Mouse (Mus musculus) C2C12 (cell line): ENCODE measurements around the gene Sema4a. TPM values are rescaled to one million over a fixed set of nuclear protein-coding genes. Genes with fewer than 3 reads are reported as not detected.
A peak's percentile ranks its signal among the peaks of the same experiment; 100 is the strongest.

Source experiments
- H3K27me3 ChIP-seq: one replicate; pipeline ENCODE4 v1.6.1; 2011; ENCODE audit not compliant: control insufficient read depth, insufficient read depth, insufficient read length
- H3K36me3 ChIP-seq: one replicate; pipeline ENCODE4 v1.6.1; 2011; ENCODE audit not compliant: control insufficient read depth, insufficient read depth
- H3K4me3 ChIP-seq: one replicate; pipeline ENCODE4 v1.5.1; 2011; ENCODE audit warnings: mild to moderate bottlenecking, control low read depth; ENCODE audit not compliant: poor library complexity, insufficient read depth, severe bottlenecking
- H3K79me2 ChIP-seq: one replicate; pipeline ENCODE4 v1.6.1; 2011; ENCODE audit not compliant: control insufficient read depth, insufficient read depth
- H3K79me3 ChIP-seq: one replicate; pipeline ENCODE4 v1.6.1; 2011; ENCODE audit warnings: low read depth, control low read depth
- H3ac ChIP-seq: one replicate; pipeline ENCODE3; 2011; ENCODE audit warnings: low read depth; ENCODE audit not compliant: control insufficient read depth, insufficient read length
- CEBPB ChIP-seq: IDR thresholded peaks from one replicate; pipeline ENCODE4 v1.6.1; 2011; ENCODE audit warnings: low read depth, mild to moderate bottlenecking, control low read depth, moderate library complexity
- CTCF ChIP-seq: IDR thresholded peaks from one replicate; pipeline ENCODE4 v1.5.1; 2011; ENCODE audit not compliant: control insufficient read depth, insufficient read depth, insufficient read length
- FOSL1 ChIP-seq: IDR thresholded peaks from one replicate; pipeline ENCODE4 v1.8.0; 2011; ENCODE audit warnings: mild to moderate bottlenecking, low read length; ENCODE audit not compliant: poor library complexity, insufficient read depth, severe bottlenecking
- MAX ChIP-seq: IDR thresholded peaks from one replicate; pipeline ENCODE4 v1.6.1; 2011; ENCODE audit warnings: mild to moderate bottlenecking, control low read depth
- MYOD1 ChIP-seq: IDR thresholded peaks from one replicate; pipeline ENCODE4 v1.6.1; 2011; ENCODE audit warnings: low read depth; ENCODE audit not compliant: control insufficient read depth, insufficient read length
- MYOG ChIP-seq: IDR thresholded peaks from one replicate; pipeline ENCODE4 v1.6.1; 2011; ENCODE audit not compliant: control insufficient read depth, insufficient read length; ENCODE audit errors: extremely low read depth
- USF1 ChIP-seq: IDR thresholded peaks from one replicate; pipeline ENCODE4 v1.6.1; 2011; ENCODE audit warnings: low read depth, mild to moderate bottlenecking, control low read depth, moderate library complexity
- polyA plus RNA-seq: library from polyadenylated mRNA; unstranded; fragments of >200 nt; fragmentation: generic; extraction: Trizol; gene quantifications from one replicate; pipeline ENCODE4 v1.2.1, GENCODE M21; 2012; ENCODE audit warnings: missing spikeins

The Sema4a gene
- polyA plus RNA-seq, 1 experiment, result 0.69 TPM

DNA sequence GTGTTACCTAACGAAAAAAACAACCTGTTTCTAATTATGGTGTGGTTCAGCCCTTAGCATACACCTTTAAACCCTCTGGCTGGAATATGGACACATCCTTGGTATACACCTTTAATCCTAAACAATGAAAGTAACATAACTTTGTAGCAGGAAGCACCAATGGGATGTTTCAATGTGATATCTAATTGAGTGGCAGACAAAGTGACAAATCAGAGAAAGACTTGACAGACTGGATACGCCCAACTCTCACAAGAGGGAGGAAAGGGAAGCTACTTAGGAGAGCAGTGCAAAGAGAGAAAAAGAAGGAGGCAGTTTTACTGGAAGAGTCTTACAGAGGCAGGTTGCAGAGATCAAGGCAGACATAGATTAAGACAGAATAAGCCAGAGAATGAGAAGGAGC, 8.5 kb upstream of the Sema4a start:
- no peak for TF ChIP-seq MYOD1
- TF ChIP-seq MAX, result no peak
- no peak for TF ChIP-seq CTCF
- no peak for TF ChIP-seq FOSL1
- TF ChIP-seq MYOG, result no peak
- TF ChIP-seq USF1, result no peak
- TF ChIP-seq CEBPB, result no peak
- Histone ChIP-seq H3K79me3 (no peaks in the 10 kb centered on the region), H3K79me2 (no peaks in the 10 kb centered on the region), H3K27me3 (no peaks in the 10 kb centered on the region), H3K4me3 (no peak overlapping the region), H3ac (no peak overlapping the region), H3K36me3 (no peaks in the 10 kb centered on the region)

DNA sequence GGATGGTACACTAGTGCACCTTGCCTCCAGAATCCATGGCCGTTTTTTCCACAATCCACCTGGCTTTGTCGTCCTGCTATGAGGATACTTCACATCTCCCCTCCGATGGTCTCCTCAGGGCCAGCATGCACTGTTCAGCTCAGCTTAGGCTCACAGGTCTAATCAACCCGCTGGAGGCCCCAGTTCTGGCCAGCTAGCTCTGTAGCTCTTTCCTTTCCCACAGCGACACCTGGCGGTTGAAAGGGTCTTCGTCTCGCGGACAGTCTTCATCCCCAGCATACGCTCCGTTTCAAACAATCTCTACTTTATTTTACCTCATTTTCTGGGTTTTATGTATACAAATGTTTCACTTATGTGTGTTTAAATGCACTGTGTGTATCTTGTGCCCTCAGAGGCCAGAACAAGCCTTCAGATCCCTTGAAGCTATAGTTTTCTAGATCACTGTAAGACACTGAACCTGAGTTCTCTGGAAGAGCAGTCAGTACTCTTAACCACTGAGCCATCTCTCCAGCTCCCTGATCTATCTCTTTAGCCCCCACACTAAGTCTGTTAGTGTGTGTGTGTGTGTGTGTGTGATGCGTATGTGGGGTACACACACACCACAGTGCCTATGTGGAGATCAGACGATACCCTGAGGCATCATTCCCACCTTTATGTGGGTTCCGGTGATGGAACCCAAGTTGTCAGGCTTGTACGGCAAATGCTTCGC, 6.3 kb upstream of the Sema4a start:
- Histone ChIP-seq H3K4me3 (no peak overlapping the region), H3K36me3 (no peaks in the 10 kb centered on the region), H3K27me3 (no peaks in the 10 kb centered on the region), H3ac (no peak overlapping the region), H3K79me2 (no peaks in the 10 kb centered on the region), H3K79me3 (no peaks in the 10 kb centered on the region)
- no peak for TF ChIP-seq MYOD1
- peak; percentile 74 for TF ChIP-seq CTCF
- no peak for TF ChIP-seq FOSL1

DNA sequence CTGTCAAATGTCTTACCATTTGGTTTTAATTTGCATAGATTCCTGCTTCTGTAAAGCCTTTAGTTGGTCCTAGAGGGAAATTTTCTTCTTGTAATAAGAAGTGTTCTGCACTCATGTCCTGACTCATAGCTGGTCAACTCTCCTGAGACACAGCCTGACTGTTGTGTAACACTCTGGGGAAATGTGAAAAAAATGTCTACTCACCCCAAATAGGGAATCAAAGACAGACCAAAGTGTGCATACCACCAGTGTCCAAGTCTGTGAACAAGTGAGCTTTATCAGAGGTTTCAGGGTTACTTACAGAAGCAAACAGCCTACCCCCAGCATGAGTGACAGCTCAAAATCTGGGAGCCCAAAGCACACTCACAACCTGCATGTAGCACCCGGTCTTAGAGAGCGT, 4.1 kb upstream of the Sema4a start:
- TF ChIP-seq MYOD1 (no peak), CEBPB (peak; percentile 98)

DNA sequence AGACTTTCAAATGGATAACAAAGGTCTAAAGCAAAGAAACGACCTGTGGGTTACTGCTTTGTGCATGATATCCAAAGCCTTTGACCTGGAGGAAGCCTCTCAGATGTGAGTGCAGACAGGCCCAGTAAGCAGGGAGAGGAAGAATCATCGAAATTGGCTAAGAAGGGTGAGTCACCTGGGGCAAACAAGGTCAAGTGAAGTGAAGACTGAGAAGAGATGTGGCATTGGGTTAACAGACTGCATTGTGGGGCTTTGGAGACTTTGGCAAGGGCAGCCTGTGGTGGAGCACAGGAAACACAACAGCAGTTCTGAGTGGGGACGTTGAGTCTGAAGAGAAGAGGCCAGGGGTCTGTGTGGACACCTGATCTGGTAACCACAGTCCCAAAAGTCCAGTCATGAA, 3.4 kb upstream of the Sema4a start:
- no peak overlapping the region for H3K4me3 ChIP-seq
- H3ac ChIP-seq, result no peak overlapping the region
- no peak for TF ChIP-seq MAX
- peak; percentile 53 for TF ChIP-seq CEBPB

More for the DNA sequence above, 4.1 kb upstream of the Sema4a start:
- H3K27me3 ChIP-seq, result no peaks in the 10 kb centered on the region
- H3K79me3 ChIP-seq, result no peaks in the 10 kb centered on the region
- H3K4me3 ChIP-seq, result no peak overlapping the region
- no peaks in the 10 kb centered on the region for H3K36me3 ChIP-seq
- no peaks in the 10 kb centered on the region for H3K79me2 ChIP-seq
- H3ac ChIP-seq, result no peak overlapping the region

DNA sequence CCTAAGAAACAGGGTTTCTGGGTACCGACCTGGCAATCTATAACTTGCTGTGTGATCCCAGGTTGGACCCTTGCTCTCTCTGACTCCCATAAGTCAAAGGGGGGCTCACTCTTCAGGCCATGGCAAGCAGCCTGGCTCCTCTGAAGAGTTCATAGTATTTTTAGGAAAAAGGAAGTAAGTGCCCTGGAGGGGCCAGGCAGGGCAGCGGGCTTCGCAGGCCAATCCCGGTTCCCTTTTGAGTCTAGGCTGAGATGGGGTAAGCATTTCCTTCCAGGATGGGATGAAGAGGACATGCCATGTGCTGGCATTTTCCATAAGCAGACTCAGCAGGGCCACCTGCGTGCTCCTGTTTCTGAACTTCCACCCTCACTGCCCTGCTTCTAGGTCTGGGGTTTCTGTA, 953 bp downstream of the Sema4a start:
- no peaks in the 10 kb centered on the region for H3K27me3 ChIP-seq
- H3K36me3 ChIP-seq, result no peaks in the 10 kb centered on the region
- H3K79me3 ChIP-seq, result no peaks in the 10 kb centered on the region
- H3K79me2 ChIP-seq, result no peaks in the 10 kb centered on the region
- no peak for TF ChIP-seq MYOG
- no peak for TF ChIP-seq MAX
- TF ChIP-seq USF1, result no peak
- no peak for TF ChIP-seq CEBPB
- no peak overlapping the region for H3ac ChIP-seq
- H3K4me3 ChIP-seq, result no peak overlapping the region

More for the DNA sequence above, 3.4 kb upstream of the Sema4a start:
- Histone ChIP-seq H3K79me3 (no peaks in the 10 kb centered on the region), H3K27me3 (no peaks in the 10 kb centered on the region), H3K36me3 (no peaks in the 10 kb centered on the region), H3K79me2 (no peaks in the 10 kb centered on the region)

DNA sequence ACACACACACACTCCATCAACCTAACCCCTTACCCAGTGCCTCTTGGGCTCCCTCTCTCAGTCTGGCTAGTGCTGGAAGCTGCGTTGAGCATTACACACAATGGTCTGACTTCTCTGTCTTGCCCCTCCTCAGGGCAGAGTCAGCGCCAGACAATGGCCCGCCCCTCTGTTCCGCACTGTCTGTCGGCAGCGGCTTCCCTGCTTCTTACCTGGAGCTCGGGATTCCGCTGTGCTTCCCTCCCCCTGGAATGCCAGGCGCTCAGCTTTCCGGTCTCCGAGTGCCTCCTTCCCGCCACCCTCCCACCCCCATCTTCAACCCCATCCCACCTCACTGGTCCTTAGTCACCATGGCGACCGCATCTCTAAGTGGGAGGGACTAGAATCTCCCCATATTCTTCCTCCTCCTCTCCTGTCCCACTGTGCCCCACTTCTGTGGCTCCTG, 2.2 kb downstream of the Sema4a start:
- H3K36me3 ChIP-seq, result no peaks in the 10 kb centered on the region
- no peaks in the 10 kb centered on the region for H3K27me3 ChIP-seq
- TF ChIP-seq MAX (no peak), FOSL1 (no peak), MYOD1 (no peak), CEBPB (no peak), USF1 (no peak), CTCF (no peak), MYOG (no peak)
- no peak overlapping the region for H3ac ChIP-seq
- no peaks in the 10 kb centered on the region for H3K79me3 ChIP-seq
- no peaks in the 10 kb centered on the region for H3K79me2 ChIP-seq
- no peak overlapping the region for H3K4me3 ChIP-seq
